Mouse (Mus musculus): ENCODE results near the gene Gm10799.

DNA sequence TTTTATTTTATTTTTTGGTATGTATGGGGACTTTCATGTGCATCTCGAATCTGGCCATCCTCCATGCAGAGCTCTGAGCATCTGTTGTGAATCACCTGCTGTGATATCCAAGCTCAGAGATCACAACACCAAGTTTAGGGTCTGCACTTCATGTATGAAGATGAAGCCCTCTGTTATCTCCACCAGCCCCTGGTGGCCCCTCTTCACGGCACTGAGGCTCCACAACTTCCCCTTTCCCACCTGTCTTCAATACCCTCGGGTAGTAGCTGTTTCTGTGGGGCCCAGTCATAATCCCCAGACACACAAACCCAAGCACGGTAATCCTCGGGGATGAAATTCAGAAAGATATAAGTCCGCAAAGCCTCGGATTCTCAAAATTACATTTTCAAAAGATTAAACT lies 45.3 kb downstream of the Gm10799 start:
- TF ChIP-seq CTCF (conservative IDR thresholded peaks at IDR 0.05; ENCODE audit: insufficient read depth, insufficient read length, low read depth, low read length) (no peak), POLR2A (IDR thresholded peaks at IDR 0.05; ENCODE audit: low read depth, low read length) (no peak)
